Mouse (Mus musculus): ENCODE measurements around the gene Sp4.

Sp4 gene

DNA sequence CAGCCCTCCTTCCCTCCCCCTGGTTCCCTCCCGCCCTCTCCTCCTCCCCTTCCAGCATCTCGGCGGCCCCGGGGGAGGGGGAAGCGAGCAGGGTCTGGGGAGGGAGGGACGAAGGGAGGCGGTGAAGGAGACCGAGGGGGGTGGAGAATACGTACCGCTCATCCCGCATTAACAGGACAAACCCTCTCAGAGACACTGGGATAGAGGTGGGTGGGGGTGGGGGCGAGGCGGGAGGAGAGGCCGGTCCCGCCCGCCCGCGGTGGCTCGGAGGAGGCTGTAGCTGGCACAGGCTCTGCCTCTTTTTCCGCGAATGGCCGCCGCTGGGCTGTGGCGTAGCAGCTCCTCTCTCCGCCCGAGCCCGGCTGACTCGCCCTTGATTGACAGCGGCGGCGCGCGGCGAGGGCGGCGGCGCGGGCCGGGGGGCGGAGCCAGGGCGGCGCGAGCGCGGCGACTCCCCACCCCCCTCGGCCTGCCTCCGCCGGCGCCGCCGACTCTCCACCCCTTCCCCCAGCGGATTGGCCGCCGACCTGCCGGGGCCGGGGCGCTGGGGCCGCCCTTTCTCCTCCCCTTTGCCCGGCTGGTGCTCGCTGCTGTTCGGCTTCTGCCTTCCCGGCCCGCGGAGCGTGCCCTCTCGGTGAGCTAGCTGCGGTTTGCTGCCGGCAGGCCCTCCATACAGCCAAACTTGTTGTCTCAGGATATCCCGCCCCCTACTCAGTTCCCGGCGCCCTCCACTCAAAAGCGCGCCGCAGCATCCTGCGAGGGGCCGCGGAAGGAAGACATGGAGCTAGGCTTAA is at the start of gene Sp4:
Sp4 (minus strand) TSS at position 369 of the 794 bp plus-strand sequence.
- DNase-seq (ENCODE audit: low read depth in 2 of 2, low spot score in 2 of 2) = peak; percentile 89 to 93

DNA sequence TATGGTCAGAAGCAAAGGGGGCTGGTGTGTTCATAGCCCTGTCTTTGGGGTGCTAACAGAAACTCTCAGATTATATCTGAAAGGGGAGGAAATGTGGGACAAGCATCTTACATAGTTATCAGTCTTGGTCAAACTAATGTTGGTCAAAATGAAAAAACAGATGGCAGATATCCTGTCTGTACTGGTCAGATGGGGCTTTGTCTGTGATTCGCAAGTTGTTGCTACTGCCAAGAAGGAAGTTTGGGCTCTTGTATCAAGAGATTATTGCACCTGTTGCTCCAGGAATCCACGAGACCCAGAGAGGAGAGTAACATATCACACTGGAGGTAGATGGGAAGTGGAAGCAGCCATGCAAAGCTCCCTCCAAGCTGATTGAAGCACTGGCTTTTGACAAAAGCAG is 37.9 kb upstream of the Sp4 start:
- DNase-seq (ENCODE audit: low read depth in 2 of 2, low spot score in 2 of 2) = no peak

DNA sequence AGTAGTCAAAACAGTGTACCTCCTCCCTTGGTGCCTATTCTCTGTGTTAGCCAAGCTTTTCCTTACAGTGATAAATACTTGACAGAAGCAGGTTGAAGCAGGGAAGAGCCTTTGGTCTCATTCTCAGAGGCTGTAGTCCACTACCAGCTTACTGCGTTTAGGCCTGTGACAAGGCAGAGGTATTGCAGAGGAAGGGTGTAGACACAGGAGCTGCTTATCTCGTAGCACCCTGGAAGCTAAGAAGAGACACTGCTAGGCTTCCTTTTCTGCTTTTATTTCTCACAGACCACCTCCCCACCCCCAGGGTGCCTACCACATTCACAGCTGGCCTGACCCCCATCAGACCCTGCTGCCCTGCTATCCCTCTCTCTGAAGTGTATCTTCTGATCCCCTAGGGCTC is 37.0 kb upstream of the Sp4 start:
- no peak for DNase-seq (ENCODE audit: low read depth in 2 of 2, low spot score in 2 of 2)

DNA sequence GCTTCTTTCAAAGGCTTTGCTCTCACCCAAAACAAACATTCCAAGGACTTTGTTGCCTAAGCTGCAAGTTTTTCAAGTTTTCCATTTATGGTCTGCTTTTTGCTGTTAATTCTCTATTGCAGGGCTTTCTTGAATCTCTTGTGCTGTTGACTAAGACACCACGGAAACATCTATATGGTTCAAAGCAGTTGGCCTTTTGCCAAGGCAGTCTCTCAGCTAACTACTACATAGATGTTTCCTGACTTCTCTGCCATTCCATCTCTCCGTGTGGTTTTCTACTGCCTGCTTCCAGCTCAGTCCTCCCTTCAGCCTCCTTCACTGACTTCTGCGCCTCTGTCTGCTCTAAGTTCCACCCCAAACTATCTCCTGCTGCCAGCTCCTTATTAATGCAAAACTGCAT is 36.1 kb upstream of the Sp4 start:
- no peak for DNase-seq (ENCODE audit: low read depth in 2 of 2, low spot score in 2 of 2)

DNA sequence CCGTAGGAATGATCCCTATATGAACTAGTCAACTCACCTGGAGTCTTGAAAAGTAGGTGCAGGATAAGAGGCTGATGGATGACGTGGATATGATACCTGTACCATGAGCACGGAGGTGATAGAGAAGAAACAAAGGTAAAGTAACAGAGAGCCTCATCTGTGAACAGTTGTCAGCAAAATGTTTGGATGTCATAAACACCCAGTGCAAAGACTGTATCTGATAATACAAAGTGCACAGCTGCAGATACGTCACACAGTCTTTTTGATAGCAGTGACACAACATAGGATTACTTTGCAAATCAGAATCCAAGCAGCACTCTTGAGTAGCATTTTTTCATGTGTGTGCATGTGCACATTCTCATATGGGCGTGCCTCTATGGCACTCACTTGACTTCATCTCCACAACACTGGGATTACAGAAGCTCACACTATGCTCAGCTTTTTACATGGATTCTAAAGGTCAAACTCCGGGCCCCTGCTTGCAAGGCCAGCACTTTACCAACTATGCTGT is 27.6 kb upstream of the Sp4 start:
- DNase-seq (ENCODE audit: low read depth in 2 of 2, low spot score in 2 of 2) = no peak

DNA sequence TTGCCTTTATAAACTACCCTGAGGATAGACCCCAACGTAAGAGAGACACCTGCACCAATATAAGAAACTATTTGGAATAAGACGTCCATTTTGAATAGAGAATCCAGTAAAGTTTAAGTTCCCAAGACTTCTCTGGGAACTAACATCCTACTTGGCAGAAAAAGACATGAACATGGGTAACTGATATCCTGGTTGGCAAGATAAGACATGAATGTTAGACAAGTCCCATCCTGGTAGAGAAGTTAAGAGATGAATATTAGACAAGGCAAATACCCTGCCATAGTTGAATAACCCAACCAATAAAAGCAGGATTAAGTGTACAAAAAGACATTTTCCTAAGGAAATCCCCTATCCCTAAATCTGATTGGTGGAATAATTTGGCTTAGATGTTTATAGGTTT is 26.3 kb upstream of the Sp4 start:
- no peak for DNase-seq (ENCODE audit: low read depth in 2 of 2, low spot score in 2 of 2)

DNA sequence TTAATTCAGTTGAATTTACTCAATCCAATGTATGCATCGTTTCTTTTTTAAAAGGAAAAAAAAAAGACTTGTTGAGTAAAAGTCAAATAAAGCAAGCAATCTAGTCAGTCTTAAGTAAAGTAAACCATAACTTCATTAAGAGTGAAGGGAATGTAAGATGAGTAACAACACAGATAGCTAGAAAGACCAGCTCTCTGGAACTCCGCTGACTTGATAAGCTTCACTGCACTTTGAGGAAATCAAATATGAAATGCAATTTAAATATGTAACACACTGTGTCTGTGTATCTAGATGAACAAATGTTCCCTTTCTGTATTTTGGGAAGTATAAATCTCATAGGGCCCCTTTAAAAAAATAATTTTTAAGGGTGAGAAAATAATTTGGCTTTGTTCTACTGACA is 24.9 kb upstream of the Sp4 start:
- DNase-seq (ENCODE audit: low read depth in 2 of 2, low spot score in 2 of 2) = no peak

DNA sequence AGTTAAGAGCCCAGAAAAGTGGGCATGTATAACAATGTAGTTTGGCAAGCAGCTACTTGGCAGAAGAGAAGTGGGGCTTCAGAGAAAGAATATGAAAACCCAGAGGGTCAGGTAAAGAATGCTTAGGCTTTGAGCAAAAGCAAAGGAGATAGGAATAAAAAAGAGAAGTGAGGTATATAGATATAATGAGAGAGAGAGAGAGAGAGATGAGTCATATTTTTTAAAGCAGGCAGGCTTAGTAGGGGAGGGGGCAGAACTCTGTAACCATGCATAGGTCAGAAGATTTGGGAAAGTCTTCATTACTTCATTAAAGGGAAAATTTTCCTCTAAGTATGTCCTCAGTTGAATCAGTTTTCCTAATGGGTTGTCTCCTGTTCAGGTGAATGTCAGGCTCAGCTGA is 18.8 kb upstream of the Sp4 start:
- no peak for DNase-seq (ENCODE audit: low read depth in 2 of 2, low spot score in 2 of 2)

DNA sequence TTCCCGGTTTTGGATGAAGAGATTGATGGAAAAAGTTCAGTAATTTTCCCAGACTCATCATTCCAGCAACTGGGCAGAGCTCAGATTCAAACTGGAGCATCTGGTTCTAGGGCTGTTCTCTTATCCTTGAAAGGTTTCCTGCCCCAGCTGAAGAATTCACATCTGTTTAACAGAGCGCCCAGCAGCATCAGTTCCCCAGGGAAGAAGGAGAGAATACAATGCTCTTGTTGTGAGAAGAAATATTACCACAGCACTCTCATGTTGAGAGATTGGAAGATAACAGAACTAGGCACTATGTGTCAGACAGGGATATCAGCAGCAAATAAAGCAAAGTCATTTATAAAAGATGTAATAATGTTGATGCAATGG is 13.2 kb upstream of the Sp4 start:
- no peak for DNase-seq (ENCODE audit: low read depth in 2 of 2, low spot score in 2 of 2)

DNA sequence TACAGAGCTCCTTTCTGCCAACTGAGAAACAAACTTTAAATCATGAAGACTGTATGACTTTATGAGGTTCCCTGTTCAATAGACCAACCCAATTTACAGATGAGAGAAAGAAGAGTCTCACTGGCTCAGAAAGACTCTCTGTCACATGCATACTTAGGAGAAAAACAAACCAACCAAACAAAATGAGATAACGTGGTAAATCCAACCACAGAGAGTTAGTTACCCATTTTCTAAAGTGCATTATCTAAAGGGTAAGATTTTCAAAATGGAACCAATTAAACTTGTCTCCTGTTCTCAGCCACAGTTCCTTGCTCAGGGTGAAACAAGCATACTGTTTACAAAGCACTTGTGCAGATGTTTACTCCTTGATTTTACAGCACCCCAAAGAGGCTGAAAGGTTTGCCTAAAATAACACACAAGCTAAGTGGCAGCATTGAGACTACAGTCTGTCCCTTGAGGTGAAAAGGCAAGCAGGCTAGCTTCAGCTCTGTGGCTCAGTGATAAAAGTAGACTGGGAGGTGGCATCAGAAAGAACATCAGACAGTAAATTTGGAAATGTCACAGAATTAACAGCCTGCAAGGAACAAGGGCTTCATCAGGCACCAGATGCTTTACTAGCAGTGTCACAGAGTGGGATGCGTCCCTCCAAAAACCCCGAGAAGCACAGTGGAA is 12.7 kb upstream of the Sp4 start:
- DNase-seq (ENCODE audit: low read depth in 2 of 2, low spot score in 2 of 2) = no peak

DNA sequence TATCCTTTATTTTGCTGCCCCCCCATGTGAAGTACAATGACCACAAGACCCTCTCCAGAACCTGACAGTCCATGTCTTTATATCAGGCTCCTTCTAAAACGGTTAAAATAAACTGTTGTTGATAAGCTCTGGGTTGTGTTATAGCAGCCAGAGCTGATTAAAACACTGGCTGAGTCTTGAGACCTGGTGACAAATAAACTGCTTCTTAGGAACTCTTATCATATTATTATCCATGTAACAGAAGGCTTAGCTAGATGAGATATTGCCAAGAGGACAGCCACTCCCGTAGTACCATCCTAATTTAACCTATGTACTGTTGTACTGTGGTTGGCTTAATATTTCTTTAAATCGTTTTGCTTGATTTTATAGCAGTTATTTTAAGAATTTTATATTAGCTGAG is 2.3 kb upstream of the Sp4 start:
- no peak for DNase-seq (ENCODE audit: low read depth in 2 of 2, low spot score in 2 of 2)

DNA sequence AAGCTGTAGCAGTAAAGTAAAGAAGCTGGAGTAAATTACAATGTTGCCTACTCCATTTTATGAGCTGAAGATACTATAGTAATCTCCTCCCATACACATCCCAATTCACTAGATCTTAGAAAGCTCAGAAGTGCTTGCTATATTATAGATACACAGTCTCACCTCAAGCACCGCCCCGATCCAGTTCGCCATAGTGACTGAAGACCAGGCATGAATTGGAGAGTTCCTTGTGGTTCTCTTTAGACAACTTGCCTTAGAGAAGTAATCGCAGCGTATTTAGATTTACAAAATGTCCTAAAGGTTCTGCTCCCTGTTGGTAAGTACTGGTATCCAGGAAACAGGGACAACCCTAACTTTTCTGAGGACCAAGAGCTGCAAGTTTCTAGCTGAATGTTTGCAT is 1.8 kb upstream of the Sp4 start:
- no peak for DNase-seq (ENCODE audit: low read depth in 2 of 2, low spot score in 2 of 2)

DNA sequence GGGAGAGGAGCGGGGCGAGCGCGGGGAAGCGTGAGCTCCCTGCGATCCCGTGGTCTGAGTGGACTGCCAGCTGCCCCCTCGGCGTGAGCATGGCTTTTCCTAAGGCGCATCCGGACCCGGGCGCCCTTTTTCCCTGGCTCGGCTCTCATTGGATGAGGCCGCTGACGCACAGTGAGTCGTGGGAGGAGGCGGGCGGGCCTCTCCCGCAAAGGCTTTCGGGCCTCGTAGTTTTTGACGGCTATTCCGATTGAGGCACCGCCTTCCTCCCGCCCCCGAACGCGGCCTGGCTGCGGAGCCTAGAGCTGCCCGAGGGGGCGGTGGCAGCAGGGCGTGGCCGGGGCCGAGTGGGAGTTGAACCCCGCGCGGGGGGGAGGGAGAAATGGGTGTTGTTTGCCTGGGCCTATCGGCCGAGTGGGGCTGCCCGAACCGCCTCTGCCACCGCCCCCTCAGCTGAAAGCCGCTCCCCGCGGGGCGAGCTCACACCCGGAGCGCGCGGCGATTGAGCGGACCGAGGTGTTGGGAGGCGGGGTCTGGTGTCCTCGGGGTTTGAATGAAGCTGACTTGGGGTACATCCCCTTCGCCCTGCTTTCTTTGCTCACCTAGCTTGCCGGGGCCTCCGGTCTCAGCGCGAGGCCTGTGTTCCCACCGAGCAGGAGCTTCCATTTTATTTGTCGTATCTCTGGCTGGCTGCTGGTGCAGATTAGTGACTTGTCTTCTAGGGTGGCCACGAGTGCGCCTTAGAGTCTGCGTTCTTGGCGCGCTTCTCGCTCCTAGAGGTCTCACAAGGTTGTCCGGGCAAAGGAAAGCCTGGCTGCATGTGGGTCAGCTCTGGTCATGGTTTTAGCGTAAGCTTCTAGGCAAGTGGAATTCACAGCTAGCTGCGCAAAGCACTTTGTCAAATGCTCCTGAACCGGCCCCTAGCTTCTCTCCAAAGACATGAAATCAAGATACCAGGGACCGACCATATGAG is 911 bp upstream of the Sp4 start:
- DNase-seq (ENCODE audit: low read depth in 2 of 2, low spot score in 2 of 2) = peak; percentile 100

DNA sequence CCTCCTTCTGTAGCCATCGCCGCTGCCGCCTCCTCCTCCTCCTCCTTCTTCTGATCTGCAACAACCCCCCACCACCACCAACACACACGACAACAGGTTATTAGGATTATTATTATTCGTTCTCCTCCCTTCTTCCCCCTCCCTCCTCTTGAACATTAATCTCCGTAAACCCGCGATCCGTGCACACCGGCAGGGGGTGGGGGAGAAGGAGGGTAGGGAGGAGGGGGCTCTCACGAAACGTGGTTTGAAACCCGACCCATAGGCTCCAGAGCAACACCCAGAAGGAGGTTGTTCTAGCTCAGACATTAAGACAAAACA is 527 bp downstream of the Sp4 start:
- DNase-seq (ENCODE audit: low read depth in 2 of 2, low spot score in 2 of 2) = no peak

DNA sequence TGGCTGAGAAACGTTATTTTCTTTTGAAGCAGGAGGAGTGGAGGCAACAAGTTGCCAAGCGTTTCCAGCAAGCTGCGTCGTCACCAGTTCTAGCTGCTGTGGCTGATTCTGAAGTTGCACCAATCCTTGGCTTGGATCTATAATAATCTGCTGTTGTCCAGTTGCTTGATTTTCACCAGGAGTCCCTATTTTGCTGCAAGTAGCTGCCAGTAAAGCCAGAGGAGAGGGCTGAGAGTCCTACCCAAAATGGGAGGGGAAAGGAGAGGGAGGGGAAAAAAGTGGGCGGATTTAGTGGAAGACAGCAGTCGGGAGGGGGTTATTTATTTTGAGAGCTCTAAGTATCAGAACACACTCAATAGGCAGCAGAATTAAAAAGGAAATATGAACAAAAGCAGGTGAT is 1.3 kb downstream of the Sp4 start:
- DNase-seq (ENCODE audit: low read depth in 2 of 2, low spot score in 2 of 2) = no peak

DNA sequence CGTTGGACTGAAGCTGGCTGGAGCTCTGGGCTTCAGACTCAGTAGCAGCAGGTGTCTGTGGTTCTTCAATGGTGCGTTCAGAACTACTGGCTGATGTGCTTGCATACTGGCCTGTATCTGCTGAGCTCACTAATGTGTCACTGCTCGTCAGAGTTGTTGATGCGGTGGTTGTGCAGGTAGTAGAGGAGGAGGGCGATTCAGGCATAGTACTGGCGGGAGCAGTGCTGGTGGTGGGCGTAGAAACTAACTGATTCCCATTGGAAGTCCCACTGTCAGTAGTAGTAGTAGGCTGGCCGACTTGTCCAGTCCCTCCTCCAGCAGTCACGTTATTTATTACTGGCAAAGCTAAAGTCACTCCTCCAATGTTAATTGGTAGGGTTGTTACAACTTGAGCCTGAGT is 2.1 kb downstream of the Sp4 start:
- no peak for DNase-seq (ENCODE audit: low read depth in 2 of 2, low spot score in 2 of 2)

DNA sequence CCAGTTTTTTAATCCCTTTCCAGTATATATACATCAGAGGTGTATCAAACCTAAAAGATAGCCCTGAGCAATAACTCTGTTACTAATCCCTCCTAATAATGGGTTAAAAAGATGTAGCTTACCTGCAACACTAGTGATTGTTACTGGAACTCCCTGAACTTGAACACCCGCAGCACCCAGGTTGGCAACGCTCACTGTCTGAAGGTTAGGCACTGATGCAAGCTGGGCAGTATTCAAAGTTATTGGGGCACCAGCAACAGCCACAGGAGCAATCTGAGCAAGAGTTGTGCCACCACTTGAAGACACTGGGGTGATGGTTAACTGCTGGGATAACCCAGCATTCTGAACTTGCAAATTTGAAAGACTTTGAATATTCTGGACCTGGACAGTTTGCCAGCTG is 2.7 kb downstream of the Sp4 start:
- DNase-seq (ENCODE audit: low read depth in 2 of 2, low spot score in 2 of 2) = no peak

DNA sequence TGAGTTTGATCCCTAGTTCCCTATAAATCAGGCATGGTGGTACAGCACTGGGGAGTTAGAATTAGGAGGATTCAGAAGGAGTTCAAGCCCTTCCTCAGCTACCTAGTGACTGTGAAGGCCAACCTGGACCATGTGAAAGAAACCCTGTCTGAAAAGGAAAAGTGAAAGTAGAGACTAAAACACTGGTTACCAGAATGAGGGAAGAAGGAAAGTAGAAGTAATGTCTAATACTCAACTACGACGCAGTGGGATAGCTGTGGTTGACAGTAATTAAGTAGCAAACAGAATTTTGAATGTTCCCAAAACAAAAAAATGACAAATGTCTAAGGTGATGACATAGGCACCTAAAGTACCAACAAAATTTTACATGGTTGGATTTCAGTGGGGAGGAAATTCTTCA is 5.0 kb downstream of the Sp4 start:
- DNase-seq (ENCODE audit: low read depth in 2 of 2, low spot score in 2 of 2) = no peak

DNA sequence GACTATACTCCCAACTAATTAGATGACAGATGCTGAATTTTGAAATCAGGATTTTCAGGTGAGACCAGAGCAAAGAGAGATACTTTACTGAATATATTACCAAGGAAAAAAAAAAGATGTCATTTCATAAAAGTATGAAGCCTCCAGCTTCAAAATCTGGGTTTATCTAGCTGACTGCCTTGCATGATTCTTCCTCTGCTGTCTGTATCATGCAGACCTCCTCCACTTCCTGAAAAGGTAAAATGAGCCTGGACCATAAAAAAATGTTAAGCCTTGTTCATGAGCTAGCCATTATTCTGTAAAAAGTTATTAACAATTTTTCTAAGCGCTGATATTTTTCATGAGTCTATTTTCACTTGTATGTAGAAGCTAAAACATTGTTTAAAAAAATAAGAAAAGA is 5.4 kb downstream of the Sp4 start:
- no peak for DNase-seq (ENCODE audit: low read depth in 2 of 2, low spot score in 2 of 2)

DNA sequence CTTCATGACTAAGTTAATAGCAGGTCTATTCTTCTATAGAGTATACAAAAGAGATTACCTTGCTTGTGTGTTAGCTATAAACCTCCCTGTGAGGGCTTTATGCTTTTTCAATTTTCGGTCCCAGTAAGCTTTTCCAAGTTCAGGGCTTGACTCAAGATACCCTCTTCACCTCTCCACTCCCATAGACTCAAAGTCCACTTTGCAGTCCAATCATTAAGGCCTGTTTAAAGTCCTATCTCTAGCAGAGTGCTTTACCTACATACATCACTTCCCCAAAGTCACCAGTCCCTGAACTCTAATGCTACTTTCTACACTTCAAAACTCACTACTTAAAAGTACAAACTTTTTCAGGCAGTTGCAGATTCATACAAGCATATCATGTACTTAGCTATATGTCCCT is 12.3 kb downstream of the Sp4 start:
- DNase-seq (ENCODE audit: low read depth in 2 of 2, low spot score in 2 of 2) = no peak

DNA sequence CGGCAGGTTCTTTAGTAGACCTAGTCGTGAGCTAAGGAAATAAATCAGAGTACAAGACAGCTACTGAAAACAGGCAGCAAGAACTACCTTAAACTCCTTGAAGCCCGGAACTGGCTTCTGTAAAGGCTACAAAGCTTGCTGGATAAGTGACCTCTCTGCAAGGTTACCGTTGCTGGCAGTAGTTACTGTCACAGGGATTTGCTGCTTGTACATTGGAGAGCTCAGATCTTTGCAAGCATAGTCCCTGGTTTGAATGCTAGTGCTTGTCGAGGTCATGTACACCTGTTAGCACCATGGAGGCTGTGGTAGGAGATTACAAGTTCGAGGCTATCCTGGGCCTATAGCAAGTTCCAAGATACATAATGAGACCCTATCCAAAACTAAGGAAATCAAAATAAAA is 16.1 kb downstream of the Sp4 start:
- no peak for DNase-seq (ENCODE audit: low read depth in 2 of 2, low spot score in 2 of 2)

DNA sequence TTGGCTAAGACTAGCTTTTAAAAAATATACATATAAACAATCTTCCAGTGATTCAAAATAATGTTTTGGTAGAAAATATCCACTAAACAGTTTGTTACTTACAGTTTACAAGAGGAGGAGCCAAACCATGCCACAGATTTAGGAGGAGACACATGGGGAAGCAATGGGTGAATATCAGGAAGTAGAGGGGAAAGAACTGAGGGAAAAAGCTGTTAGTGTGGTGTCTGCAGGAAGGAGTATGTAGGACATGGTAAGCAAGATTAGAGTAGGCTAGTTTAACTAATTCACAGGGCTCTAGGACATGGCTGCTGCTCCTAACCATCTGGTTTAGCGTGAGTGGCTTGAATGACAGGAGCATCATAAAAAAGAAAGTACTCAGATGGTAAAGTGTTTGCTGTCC is 19.3 kb downstream of the Sp4 start:
- DNase-seq (ENCODE audit: low read depth in 2 of 2, low spot score in 2 of 2) = no peak

Measured in CD8-positive naive resting alpha-beta T cell, adult 2 months (primary cell).